Mouse (Mus musculus) C2C12 (cell line): ENCODE results near the gene Agap1. TPM values are rescaled to one million over a fixed set of nuclear protein-coding genes. Genes with fewer than 3 reads are reported as not detected.
"Not testable (repeated sequence)": the region's sequence is repeated elsewhere in the genome, so short reads cannot be mapped to it uniquely, and the experiment has no call there.

Experiments used
- H3K27me3 ChIP-seq: one replicate; pipeline ENCODE4 v1.6.1; 2011; ENCODE audit not compliant: control insufficient read depth, insufficient read depth, insufficient read length
- H3K36me3 ChIP-seq: one replicate; pipeline ENCODE4 v1.6.1; 2011; ENCODE audit not compliant: control insufficient read depth, insufficient read depth
- H3K4me3 ChIP-seq: one replicate; pipeline ENCODE4 v1.5.1; 2011; ENCODE audit warnings: mild to moderate bottlenecking, control low read depth; ENCODE audit not compliant: poor library complexity, insufficient read depth, severe bottlenecking
- H3K79me2 ChIP-seq: one replicate; pipeline ENCODE4 v1.6.1; 2011; ENCODE audit not compliant: control insufficient read depth, insufficient read depth
- H3K79me3 ChIP-seq: one replicate; pipeline ENCODE4 v1.6.1; 2011; ENCODE audit warnings: low read depth, control low read depth
- H3ac ChIP-seq: one replicate; pipeline ENCODE3; 2011; ENCODE audit warnings: low read depth; ENCODE audit not compliant: control insufficient read depth, insufficient read length
- CEBPB ChIP-seq: IDR thresholded peaks from one replicate; pipeline ENCODE4 v1.6.1; 2011; ENCODE audit warnings: low read depth, mild to moderate bottlenecking, control low read depth, moderate library complexity
- CTCF ChIP-seq: IDR thresholded peaks from one replicate; pipeline ENCODE4 v1.5.1; 2011; ENCODE audit not compliant: control insufficient read depth, insufficient read depth, insufficient read length
- FOSL1 ChIP-seq: IDR thresholded peaks from one replicate; pipeline ENCODE4 v1.8.0; 2011; ENCODE audit warnings: mild to moderate bottlenecking, low read length; ENCODE audit not compliant: poor library complexity, insufficient read depth, severe bottlenecking
- MAX ChIP-seq: IDR thresholded peaks from one replicate; pipeline ENCODE4 v1.6.1; 2011; ENCODE audit warnings: mild to moderate bottlenecking, control low read depth
- MYOD1 ChIP-seq: IDR thresholded peaks from one replicate; pipeline ENCODE4 v1.6.1; 2011; ENCODE audit warnings: low read depth; ENCODE audit not compliant: control insufficient read depth, insufficient read length
- MYOG ChIP-seq: IDR thresholded peaks from one replicate; pipeline ENCODE4 v1.6.1; 2011; ENCODE audit not compliant: control insufficient read depth, insufficient read length; ENCODE audit errors: extremely low read depth
- USF1 ChIP-seq: IDR thresholded peaks from one replicate; pipeline ENCODE4 v1.6.1; 2011; ENCODE audit warnings: low read depth, mild to moderate bottlenecking, control low read depth, moderate library complexity
- polyA plus RNA-seq: library from polyadenylated mRNA; unstranded; fragments of >200 nt; fragmentation: generic; extraction: Trizol; gene quantifications from one replicate; pipeline ENCODE4 v1.2.1, GENCODE M21; 2012; ENCODE audit warnings: missing spikeins

The Agap1 gene
- polyA plus RNA-seq, 1 experiment: 14.0 TPM

GRCm38 (mm10) chr1:89489111-89489971 lies 34.7 kb downstream of the Agap1 start:
- no peaks in the 10 kb centered on the region for H3K27me3 ChIP-seq
- no peaks in the 10 kb centered on the region for H3K36me3 ChIP-seq
- H3K79me2 ChIP-seq: peaks cover 93% of the 10 kb centered on the region
- no peak overlapping the region for H3K4me3 ChIP-seq
- TF ChIP-seq CEBPB (no peak), CTCF (no peak), MYOG (no peak), USF1 (no peak), MAX (no peak)
- H3ac ChIP-seq: no peak overlapping the region
- peaks cover 20% of the 10 kb centered on the region for H3K79me3 ChIP-seq

GRCm38 (mm10) chr1:89493177-89493576 lies 38.6 kb downstream of the Agap1 start:
- Histone ChIP-seq H3ac (no peak overlapping the region), H3K36me3 (no peaks in the 10 kb centered on the region), H3K79me2 (peaks cover 66% of the 10 kb centered on the region), H3K27me3 (no peaks in the 10 kb centered on the region), H3K4me3 (no peak overlapping the region), H3K79me3 (peaks cover 17% of the 10 kb centered on the region)
- TF ChIP-seq FOSL1: no peak
- TF ChIP-seq CTCF: no peak
- TF ChIP-seq MYOG: no peak
- TF ChIP-seq MAX: no peak
- TF ChIP-seq CEBPB: no peak
- TF ChIP-seq MYOD1: no peak
- TF ChIP-seq USF1: no peak

GRCm38 (mm10) chr1:89494816-89495215 lies 40.2 kb downstream of the Agap1 start:
- Histone ChIP-seq H3K4me3 (no peak overlapping the region), H3K36me3 (no peaks in the 10 kb centered on the region), H3K79me3 (peaks cover 13% of the 10 kb centered on the region), H3K27me3 (no peaks in the 10 kb centered on the region), H3ac (no peak overlapping the region), H3K79me2 (peaks cover 66% of the 10 kb centered on the region)
- TF ChIP-seq MYOD1 (no peak), MAX (no peak), USF1 (no peak), MYOG (no peak), FOSL1 (no peak), CTCF (no peak), CEBPB (no peak)

GRCm38 (mm10) chr1:89496204-89496603 lies 41.6 kb downstream of the Agap1 start:
- Histone ChIP-seq H3K36me3 (no peaks in the 10 kb centered on the region), H3K79me2 (peaks cover 65% of the 10 kb centered on the region), H3K79me3 (peaks cover 11% of the 10 kb centered on the region), H3K27me3 (no peaks in the 10 kb centered on the region), H3ac (no peak overlapping the region), H3K4me3 (no peak overlapping the region)
- no peak for TF ChIP-seq CEBPB
- TF ChIP-seq FOSL1: no peak
- TF ChIP-seq MAX: no peak
- no peak for TF ChIP-seq USF1
- no peak for TF ChIP-seq MYOD1
- TF ChIP-seq MYOG: no peak
- no peak for TF ChIP-seq CTCF

- Histone ChIP-seq H3K36me3 (no peaks in the 10 kb centered on the region), H3K4me3 (no peak overlapping the region)
- TF ChIP-seq USF1 (no peak), CEBPB (no peak), MYOD1 (no peak), MAX (no peak), MYOG (no peak), CTCF (no peak), FOSL1 (no peak)
Measured at GRCm38 (mm10) chr1:89500925-89501324, 46.3 kb downstream of the Agap1 start.

GRCm38 (mm10) chr1:89501346-89501745 lies 46.7 kb downstream of the Agap1 start:
- no peaks in the 10 kb centered on the region for H3K36me3 ChIP-seq
- peaks cover 33% of the 10 kb centered on the region for H3K79me2 ChIP-seq
- no peaks in the 10 kb centered on the region for H3K27me3 ChIP-seq
- H3K4me3 ChIP-seq: no peak overlapping the region
- H3ac ChIP-seq: no peak overlapping the region
- peaks cover 10% of the 10 kb centered on the region for H3K79me3 ChIP-seq
- TF ChIP-seq CEBPB (no peak), CTCF (no peak), MYOD1 (no peak), USF1 (no peak), MAX (no peak), MYOG (no peak), FOSL1 (no peak)

More at GRCm38 (mm10) chr1:89500925-89501324, 46.3 kb downstream of the Agap1 start:
- peaks cover 10% of the 10 kb centered on the region for H3K79me3 ChIP-seq
- H3ac ChIP-seq: no peak overlapping the region
- no peaks in the 10 kb centered on the region for H3K27me3 ChIP-seq
- H3K79me2 ChIP-seq: peaks cover 33% of the 10 kb centered on the region

GRCm38 (mm10) chr1:89501891-89502290 lies 47.3 kb downstream of the Agap1 start:
- H3ac ChIP-seq, H3K36me3 ChIP-seq, H3K4me3 ChIP-seq, H3K79me3 ChIP-seq, H3K27me3 ChIP-seq: not testable (repeated sequence)
- H3K79me2 ChIP-seq: peaks cover 31% of the 10 kb centered on the region
